Mouse (Mus musculus) E14TG2a.4 (cell line): Measurements from ENCODE around the gene Pdk2.

Experiments
- CTCF ChIP-seq: conservative IDR thresholded peaks from 2 replicates; pipeline ENCODE4 v1.5.1; 2014; ENCODE audit warnings: low read length
- NANOG ChIP-seq: IDR thresholded peaks from 2 replicates; pipeline ENCODE4 v1.6.1; 2014; ENCODE audit warnings: borderline replicate concordance, low read length, mixed read lengths
- POU5F1 ChIP-seq: IDR thresholded peaks from 2 replicates; pipeline ENCODE4 v1.6.1; 2014; ENCODE audit warnings: low read length, borderline replicate concordance

DNA sequence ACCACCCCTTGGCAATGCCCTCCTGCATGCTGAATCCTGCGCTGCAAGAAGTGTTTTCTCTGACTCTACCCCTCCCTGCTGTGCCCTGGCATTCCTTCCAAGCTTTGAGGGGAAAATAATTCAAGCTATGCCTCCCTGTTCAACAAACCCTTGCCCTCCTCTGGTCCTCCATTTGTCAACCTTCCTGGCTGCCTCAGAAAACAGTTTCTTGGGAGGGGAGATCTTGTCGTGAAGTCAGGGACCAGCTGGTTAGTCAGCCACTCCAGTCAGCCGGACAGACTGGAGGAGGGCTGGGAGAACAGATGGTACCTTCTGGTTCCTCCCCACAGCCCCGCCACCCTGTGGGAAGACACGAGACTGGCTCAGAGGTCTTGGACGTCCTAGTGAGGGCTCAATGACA, 3.8 kb downstream of the Pdk2 start:
- no peak for TF ChIP-seq CTCF
- no peak for TF ChIP-seq NANOG
- TF ChIP-seq POU5F1: no peak
